Mouse (Mus musculus) neural tube, embryonic 14.5 days (tissue): ENCODE data around the gene S100a13. TPM values are rescaled to one million over a fixed set of nuclear protein-coding genes. Genes with fewer than 3 reads are reported as not detected.
A peak's percentile ranks its signal among the peaks of the same experiment; 100 is the strongest.

Experiments used
- ATAC-seq: fragments of 200-750 bp; cut with Nextera tagmentation; 2 replicates; pipeline ENCODE4 v1.8.0; 2017; ENCODE audit warnings: low read depth, mild to moderate bottlenecking, moderate TSS enrichment, moderate library complexity
- H3K27ac ChIP-seq: fragments of 300-500 bp; sonication (generic); 2 replicates; pipeline ENCODE4 v1.5.1; 2014; ENCODE audit warnings: low read depth, mild to moderate bottlenecking, control low read depth, low read length, moderate library complexity, mixed read lengths
- H3K27me3 ChIP-seq: fragments of 300-500 bp; sonication (generic); 2 replicates; pipeline ENCODE4 v1.6.1; 2014; ENCODE audit warnings: low read length; ENCODE audit not compliant: control insufficient read depth, insufficient read depth
- H3K36me3 ChIP-seq: fragments of 300-500 bp; sonication (generic); 2 replicates; pipeline ENCODE4 v1.6.1; 2014; ENCODE audit warnings: low read length, mixed read lengths; ENCODE audit not compliant: control insufficient read depth, insufficient read depth
- H3K4me1 ChIP-seq: fragments of 300-500 bp; sonication (generic); 2 replicates; pipeline ENCODE4 v1.6.1; 2014; ENCODE audit warnings: low read length; ENCODE audit not compliant: control insufficient read depth, insufficient read depth
- H3K4me2 ChIP-seq: fragments of 300-500 bp; sonication (generic); 2 replicates; pipeline ENCODE4 v1.6.1; 2014; ENCODE audit warnings: mild to moderate bottlenecking, low read depth, low read length, control low read depth
- H3K4me3 ChIP-seq: fragments of 300-500 bp; sonication (generic); 2 replicates; pipeline ENCODE4 v1.5.1; 2014; ENCODE audit warnings: low read depth, low read length, control low read depth, mixed read lengths
- H3K9ac ChIP-seq: fragments of 300-500 bp; sonication (generic); replicated peaks from 2 replicates; pipeline ENCODE4 v1.6.1; 2014; ENCODE audit warnings: low read depth, mild to moderate bottlenecking, control low read depth, low read length, mixed read lengths
- H3K9me3 ChIP-seq: fragments of 300-500 bp; sonication (generic); 2 replicates; pipeline ENCODE4 v1.6.1; 2016; ENCODE audit warnings: low read length; ENCODE audit not compliant: control insufficient read depth
- WGBS: fragments of 180-500 bp; shearing (Covaris S2); extraction: QIAGEN DNeasy Blood & Tissue Kit; methylation state at CpG from one replicate; pipeline ENCODE4 v1.1.7; 2014; 5-methylcytosine and 5-hydroxymethylcytosine counted together
- polyA plus RNA-seq: library from polyadenylated mRNA; unstranded; fragments of >200 nt; fragmentation: Nextera tagmentation; extraction: Ambion mirVana; gene quantifications from 2 replicates; pipeline ENCODE4 v1.2.1, GENCODE M21; 2014

S100a13 gene
- polyA plus RNA-seq: 6.9 and 11.0 TPM in 2 replicates

DNA sequence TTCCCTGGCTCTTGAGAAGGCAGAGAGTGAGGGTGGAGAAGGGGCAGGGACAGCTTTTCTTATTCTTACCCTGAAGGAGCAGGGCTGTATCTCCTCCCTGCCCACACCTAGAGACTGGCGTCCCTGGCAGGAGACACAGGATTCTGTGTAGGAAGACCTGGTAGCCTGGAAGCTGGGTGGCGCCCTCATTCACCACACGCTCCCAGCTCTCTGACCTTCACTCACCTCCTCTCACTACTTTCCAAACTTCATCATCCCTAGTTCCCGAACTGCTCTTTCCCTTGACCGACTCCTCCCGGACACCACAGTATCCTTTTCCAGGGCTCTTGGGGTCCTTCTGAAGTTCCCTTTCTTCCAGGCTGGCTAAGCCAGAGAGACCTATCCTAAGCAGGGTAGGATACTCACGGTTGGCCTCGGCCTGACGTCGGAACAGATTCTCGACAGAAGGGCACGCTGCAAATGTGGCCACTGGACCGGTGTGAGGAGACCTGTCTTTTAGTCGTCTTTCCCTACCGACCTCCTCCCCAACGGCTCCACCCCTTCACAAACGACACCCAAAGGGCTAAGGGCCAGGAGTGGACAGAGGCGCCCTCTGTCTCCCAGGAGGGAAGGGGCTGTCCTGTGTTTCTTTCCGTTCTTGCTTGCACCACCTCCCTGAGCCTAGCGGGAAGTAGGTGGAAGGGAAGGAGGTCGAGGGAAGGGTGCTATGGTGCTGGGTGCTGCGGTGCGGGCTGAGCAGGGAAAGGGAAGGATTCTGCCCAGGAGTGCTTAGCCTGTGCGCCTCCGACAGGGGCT is at the start of gene S100a13, which contains the start of gene S100a1:
Gene S100a13 (plus strand): TSS at position 640 of the 795 bp plus-strand sequence.
Gene S100a1 (minus strand): TSS at position 597 of the 795 bp plus-strand sequence.
- H3K4me3 ChIP-seq: peak within 1 kb of the TSS; percentile 16
- no peak for ATAC-seq
- H3K27me3 ChIP-seq: peaks cover 2% of the 10 kb centered on the region; the same call in 1 of the 2 replicates
- H3K9me3 ChIP-seq: no peaks in the 10 kb centered on the region
- peak within 1 kb of the TSS; percentile 39 for H3K4me2 ChIP-seq
- H3K4me1 ChIP-seq: peaks cover 8% of the 10 kb centered on the region
- H3K9ac ChIP-seq: 0 out of 2 replicates have a peak within 1 kb of the TSS, but pooled peaks have one; percentile 4
- no peaks in the 10 kb centered on the region for H3K36me3 ChIP-seq
- no peak within 1 kb of the TSS for H3K27ac ChIP-seq
- 4% methylated on average over 25 of the region's 25 CpGs for WGBS

DNA sequence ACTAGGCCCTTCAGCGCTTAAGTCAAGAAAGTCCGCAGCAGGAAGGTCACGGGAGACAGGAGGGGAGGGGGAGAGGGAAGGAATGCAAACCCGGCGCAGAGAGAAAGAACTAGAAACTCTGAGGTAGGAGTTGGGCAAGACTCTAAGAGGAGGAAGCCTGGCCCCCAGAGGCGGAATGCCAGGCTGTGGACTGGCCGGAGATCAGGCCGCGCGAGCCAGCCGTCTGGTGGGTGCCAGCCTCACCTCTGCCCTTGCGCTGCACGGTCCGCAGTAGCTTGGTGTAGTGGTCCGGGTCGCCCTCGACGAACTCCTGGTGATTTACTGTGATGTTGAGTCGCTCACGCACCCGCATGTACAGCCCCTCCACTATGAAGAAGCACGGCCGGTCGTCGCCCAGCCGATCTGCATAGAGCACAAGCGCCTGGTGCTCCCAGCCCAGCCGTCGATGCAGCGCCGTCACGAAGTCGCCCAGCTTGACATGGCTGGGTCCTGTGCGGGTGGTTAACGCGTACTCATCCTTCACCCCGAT is 49.6 kb upstream of the S100a13 start:
- H3K4me2 ChIP-seq: peak overlapping the region; percentile 87
- no peaks in the 10 kb centered on the region for H3K36me3 ChIP-seq
- H3K9ac ChIP-seq: no peak overlapping the region
- no peaks in the 10 kb centered on the region for H3K9me3 ChIP-seq
- peak overlapping the region; percentile 56 for H3K4me3 ChIP-seq
- H3K4me1 ChIP-seq: 0 out of 2 replicates have a peak, but pooled peaks cover 2% of the 10 kb centered on the region
- peak; percentile 18 for ATAC-seq
- H3K27me3 ChIP-seq: peaks cover 20% of the 10 kb centered on the region
- no peak overlapping the region for H3K27ac ChIP-seq
- WGBS: 12% methylated on average over 37 of the region's 37 CpGs

DNA sequence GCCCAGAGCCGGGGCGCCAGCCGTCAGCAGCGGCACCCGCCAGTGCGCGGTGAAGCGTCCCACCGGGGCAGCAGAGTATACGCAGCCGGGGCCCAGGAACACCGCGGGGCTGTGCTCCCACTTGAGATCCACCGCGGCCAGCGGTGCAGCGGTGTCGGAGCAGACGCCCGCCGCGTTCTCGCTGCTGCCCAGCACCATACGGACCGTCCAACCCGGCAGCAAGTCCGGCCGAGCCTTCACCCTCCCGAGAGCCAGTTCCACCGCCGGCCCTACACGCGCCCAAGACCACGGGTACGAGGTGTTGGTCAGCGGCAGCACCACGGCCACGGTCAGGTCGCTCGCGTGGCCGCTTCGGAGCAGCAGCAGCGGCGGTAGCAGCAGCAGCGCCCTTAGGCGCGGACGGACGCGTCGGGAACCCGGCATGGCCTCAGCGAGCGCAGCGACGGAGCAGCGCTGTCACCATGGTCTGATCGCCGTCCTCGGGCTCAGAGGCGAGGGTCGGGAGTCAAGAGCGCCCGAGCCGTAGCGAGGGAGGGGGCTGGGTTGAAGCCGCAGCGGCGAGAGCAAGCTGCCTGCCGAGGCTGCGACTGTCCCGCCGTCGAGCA is 49.1 kb upstream of the S100a13 start:
- ATAC-seq: peak; percentile 59; the same call in 1 of the 2 replicates
- WGBS: under 1% methylated on average over 75 of the region's 75 CpGs
- Histone ChIP-seq H3K27me3 (peaks cover 20% of the 10 kb centered on the region), H3K9me3 (no peaks in the 10 kb centered on the region), H3K36me3 (no peaks in the 10 kb centered on the region), H3K27ac (no peak overlapping the region), H3K9ac (peak overlapping the region; percentile 46), H3K4me2 (peak overlapping the region; percentile 87), H3K4me3 (peak overlapping the region; percentile 56), H3K4me1 (0 out of 2 replicates have a peak, but pooled peaks cover 2% of the 10 kb centered on the region)

DNA sequence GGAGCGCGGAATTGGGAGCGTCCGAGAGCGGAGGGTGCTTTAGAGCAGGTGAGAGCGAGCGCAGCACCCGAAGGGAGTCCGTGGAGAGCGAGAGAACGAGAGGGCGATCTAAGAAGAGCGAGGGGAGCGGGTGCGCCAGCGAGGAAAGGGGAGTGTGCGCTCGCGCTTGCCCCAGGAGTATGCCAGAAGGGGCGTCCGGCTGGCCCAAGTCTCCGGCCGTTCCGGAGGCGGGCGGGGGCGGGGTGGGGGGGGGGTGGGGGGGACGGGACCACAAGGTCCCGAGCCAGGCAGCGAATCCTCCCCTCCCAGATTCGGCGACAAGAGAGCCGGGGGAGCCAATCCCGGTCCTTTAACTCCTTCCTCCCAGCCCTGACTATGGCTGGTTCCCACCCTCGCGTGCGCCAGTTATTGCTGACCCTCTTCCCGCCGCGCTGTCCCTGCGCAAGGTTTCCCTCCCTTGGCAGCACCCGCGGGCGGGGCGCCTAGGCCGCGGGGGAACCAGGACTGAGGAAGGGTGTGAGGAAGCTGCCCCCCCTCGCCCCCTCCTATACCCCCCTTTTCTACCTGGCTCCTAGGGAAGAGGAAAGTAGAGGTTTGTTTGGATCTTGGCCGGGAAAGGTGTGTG is 48.4 kb upstream of the S100a13 start, which contains the start of gene Npr1:
Gene Npr1 (minus strand): TSS at position 181 of the 625 bp plus-strand sequence.
- Histone ChIP-seq H3K27me3 (peaks cover 20% of the 10 kb centered on the region), H3K36me3 (no peaks in the 10 kb centered on the region), H3K4me1 (0 out of 2 replicates have a peak, but pooled peaks cover 2% of the 10 kb centered on the region), H3K27ac (no peak within 1 kb of the TSS), H3K4me2 (peak within 1 kb of the TSS; percentile 87), H3K4me3 (peak within 1 kb of the TSS; percentile 56), H3K9ac (peak within 1 kb of the TSS; percentile 46), H3K9me3 (no peaks in the 10 kb centered on the region)
- WGBS: under 1% methylated on average over 23 of the region's 49 CpGs
- peak; percentile 59; the same call in 1 of the 2 replicates for ATAC-seq

DNA sequence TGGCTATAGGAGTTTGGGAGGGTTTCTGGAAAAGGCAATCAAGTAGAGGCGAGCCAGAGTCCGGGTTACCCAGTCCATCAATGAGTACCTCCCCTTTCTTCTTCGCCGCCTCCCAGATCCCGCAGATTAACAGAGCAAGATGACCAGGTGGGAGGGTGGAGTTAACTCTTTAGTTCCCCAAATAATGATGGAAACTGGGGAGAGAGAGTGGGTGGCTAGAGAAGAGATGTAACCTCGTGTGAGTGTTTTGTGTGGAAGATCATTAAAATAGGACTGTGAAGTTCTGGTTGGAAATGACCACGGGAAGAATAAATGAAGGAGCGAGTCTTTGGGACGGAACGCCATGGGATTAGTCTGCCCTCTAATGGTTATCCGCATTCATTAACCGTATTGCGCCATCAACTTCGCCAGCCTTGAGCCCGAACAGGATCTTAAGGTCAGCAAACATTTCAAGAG is 47.9 kb upstream of the S100a13 start:
- Histone ChIP-seq H3K36me3 (no peaks in the 10 kb centered on the region), H3K4me2 (peak overlapping the region; percentile 87), H3K27me3 (peaks cover 20% of the 10 kb centered on the region), H3K4me1 (0 out of 2 replicates have a peak, but pooled peaks cover 2% of the 10 kb centered on the region), H3K4me3 (peak overlapping the region; percentile 56), H3K9me3 (no peaks in the 10 kb centered on the region), H3K9ac (peak overlapping the region; percentile 46; the same call in 1 of the 2 replicates), H3K27ac (no peak overlapping the region)
- 1% methylated on average over 15 of the region's 15 CpGs for WGBS
- ATAC-seq: peak; percentile 21; the same call in 1 of the 2 replicates

DNA sequence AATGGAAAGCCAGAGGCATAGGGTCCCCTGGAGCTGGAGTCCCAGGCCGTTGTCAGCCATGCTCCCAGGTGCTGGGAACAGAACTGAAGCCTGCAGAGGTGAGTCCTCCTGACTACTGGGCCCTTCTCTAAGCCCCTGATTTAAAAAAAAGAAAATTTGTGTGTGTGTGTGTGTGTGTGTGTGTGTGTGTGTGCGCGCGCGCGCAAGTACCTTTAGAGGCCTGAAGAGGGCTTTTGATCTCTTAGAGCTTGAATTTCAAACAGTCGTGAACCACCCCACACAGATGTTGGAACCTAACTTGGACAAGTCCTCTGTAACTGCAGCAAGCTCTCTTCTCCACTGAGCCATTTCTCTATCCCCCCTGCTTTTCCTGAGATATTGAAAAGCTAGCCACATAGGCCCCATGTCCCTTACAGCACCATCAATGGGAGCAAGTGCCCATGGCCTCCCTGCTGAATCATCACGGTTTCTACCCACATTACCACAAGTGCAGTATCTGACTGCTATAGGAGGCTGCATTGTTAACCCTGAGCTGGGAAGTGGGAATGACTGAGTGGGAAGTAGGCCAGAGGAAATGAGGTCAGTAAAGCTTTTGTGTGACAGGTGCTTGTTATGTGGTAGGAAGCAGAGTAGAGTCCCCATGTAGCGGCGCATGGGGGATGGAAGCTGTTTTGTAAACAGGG is 46.5 kb upstream of the S100a13 start:
- Histone ChIP-seq H3K4me2 (no peak overlapping the region), H3K27me3 (peaks cover 20% of the 10 kb centered on the region), H3K4me1 (0 out of 2 replicates have a peak, but pooled peaks cover 2% of the 10 kb centered on the region), H3K4me3 (no peak overlapping the region), H3K27ac (no peak overlapping the region), H3K9ac (no peak overlapping the region), H3K9me3 (no peaks in the 10 kb centered on the region), H3K36me3 (no peaks in the 10 kb centered on the region)
- no peak for ATAC-seq
- WGBS: 91% methylated on average over 10 of the region's 10 CpGs

DNA sequence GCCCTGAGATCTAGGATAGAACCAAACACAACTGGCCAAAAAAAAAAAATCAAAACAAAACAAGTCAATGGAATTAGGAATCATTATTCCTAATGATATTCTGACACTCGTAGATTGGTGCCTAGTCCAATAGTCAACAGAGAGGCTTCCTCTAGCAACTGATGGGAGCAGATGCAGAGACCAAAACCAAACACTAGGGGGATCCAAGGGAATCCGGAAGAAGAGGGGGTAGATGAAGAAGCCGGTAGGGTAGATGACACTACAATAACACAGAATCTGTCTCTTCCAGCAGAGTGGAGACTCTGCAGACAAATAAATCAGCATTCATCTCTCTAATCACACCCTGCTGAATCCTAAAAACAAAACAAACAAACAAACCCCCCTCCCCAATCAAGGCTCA is 42.0 kb upstream of the S100a13 start:
- H3K4me3 ChIP-seq: no peak overlapping the region
- no peak for ATAC-seq
- no peaks in the 10 kb centered on the region for H3K36me3 ChIP-seq
- WGBS: 30% methylated on average over 3 of the region's 3 CpGs
- no peak overlapping the region for H3K9ac ChIP-seq
- H3K9me3 ChIP-seq: no peaks in the 10 kb centered on the region
- H3K27ac ChIP-seq: no peak overlapping the region
- no peaks in the 10 kb centered on the region for H3K27me3 ChIP-seq
- H3K4me1 ChIP-seq: peaks cover 4% of the 10 kb centered on the region; the same call in 1 of the 2 replicates
- H3K4me2 ChIP-seq: no peak overlapping the region
